Mouse (Mus musculus): ENCODE measurements around the gene AF067063.
"Not testable (repeated sequence)": the region's sequence is repeated elsewhere in the genome, so short reads cannot be mapped to it uniquely, and the experiment has no call there.

- not testable (repeated sequence) for TF ChIP-seq POLR2A (IDR thresholded peaks at IDR 0.05; ENCODE audit: borderline replicate concordance, low read depth, low read length); CTCF (IDR thresholded peaks at IDR 0.05; ENCODE audit: low read depth, low read length)
Observed at GRCm38 (mm10) chr13:119862399-119862798, 32.4 kb upstream of the AF067063 start.
